In the genomic region with DNA sequence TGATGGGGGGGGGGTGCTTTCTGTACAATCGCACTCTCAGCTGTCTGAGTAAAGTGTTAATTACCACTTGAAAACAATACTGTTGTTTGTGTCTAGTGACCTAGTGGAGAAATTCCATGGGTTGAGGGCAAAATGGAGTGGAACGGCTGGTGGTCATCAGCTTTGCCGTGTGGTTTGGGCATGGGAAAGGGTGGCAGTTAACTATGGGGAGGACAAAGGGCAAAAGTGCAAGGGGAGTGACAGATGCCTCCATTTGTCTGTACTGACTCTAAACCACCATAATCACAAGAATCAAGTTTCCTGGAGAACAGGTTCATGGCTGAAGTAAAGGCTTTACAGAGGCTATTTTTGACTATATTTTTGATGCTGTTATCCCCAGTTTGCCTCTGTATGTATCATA, we compare ENCODE assay signal across 20 mouse cellular contexts.
A peak's percentile ranks its signal among the peaks of the same experiment; 100 is the strongest.
DNase-seq lines count a peak whose midpoint lies in the region; ATAC-seq and TF ChIP-seq lines count a peak whose summit lies in the region.
"Had no signal": no experiment of that assay in that cellular context is flagged by ENCODE, and none has a peak within 500 bp of the region (broad histone marks: within the 10 kb centered on the region; RNA-seq: fewer than 3 reads in every experiment).

No protein-coding gene starts in this region.

- no peak overlapping the region for H3K4me2 ChIP-seq in kidney, postnatal 0 days (ENCODE audit: low read length)
- H3K4me2 ChIP-seq in myocyte (ENCODE audit: low read depth): no peak overlapping the region
- H3K4me2 ChIP-seq: embryonic facial prominence, embryonic 13.5 days; forebrain, embryonic 13.5 days; forebrain, embryonic 15.5 days had no signal

- 50% methylated on average over 3 of the region's 3 CpGs for WGBS in kidney, postnatal 0 days

- H3ac ChIP-seq in myocyte (ENCODE audit: control insufficient read depth, insufficient read length): no peak overlapping the region

- H3K79me2 ChIP-seq in myocyte (ENCODE audit: control insufficient read depth, insufficient read depth): no peaks in the 10 kb centered on the region

- no peak overlapping the region for H3K9ac ChIP-seq in kidney, postnatal 0 days (ENCODE audit: low read depth, low read length)
- H3K9ac ChIP-seq: embryonic facial prominence, embryonic 13.5 days; forebrain, embryonic 13.5 days; forebrain, embryonic 15.5 days; forebrain, postnatal 0 days had no signal

- no peaks in the 10 kb centered on the region for H3K9me3 ChIP-seq in kidney, postnatal 0 days (replicated peaks; ENCODE audit: low read length)
- H3K9me3 ChIP-seq: embryonic facial prominence, embryonic 13.5 days; forebrain, embryonic 13.5 days; forebrain, embryonic 15.5 days had no signal

- H3K27ac ChIP-seq in kidney, postnatal 0 days: no peak overlapping the region
- H3K27ac ChIP-seq: embryonic facial prominence, embryonic 13.5 days; forebrain, embryonic 13.5 days; forebrain, embryonic 15.5 days had no signal

- no peak for TF ChIP-seq CTCF in kidney, postnatal 0 days (IDR thresholded peaks at IDR 0.05; ENCODE audit: low read depth)

- ATAC-seq in kidney, postnatal 0 days (replicated peaks; ENCODE audit: low FRiP score, low read depth): no peak
- ATAC-seq: activated CD4-positive, CD25-positive, alpha-beta regulatory T cell, adult 4 months; forebrain, embryonic 13.5 days; forebrain, embryonic 15.5 days; forebrain, postnatal 0 days; Patski had no signal

- no peaks in the 10 kb centered on the region for H3K36me3 ChIP-seq in kidney, postnatal 0 days (ENCODE audit: insufficient read depth, low read length)
- no peaks in the 10 kb centered on the region for H3K36me3 ChIP-seq in myocyte (ENCODE audit: control insufficient read depth, insufficient read depth)
- H3K36me3 ChIP-seq: embryonic facial prominence, embryonic 13.5 days; forebrain, embryonic 15.5 days had no signal

- no peaks in the 10 kb centered on the region for H3K4me1 ChIP-seq in kidney, postnatal 0 days (replicated peaks; ENCODE audit: insufficient read depth, low read length)
- H3K4me1 ChIP-seq: forebrain, embryonic 13.5 days; forebrain, embryonic 15.5 days had no signal

- TF ChIP-seq POLR2A in myocyte (IDR thresholded peaks at IDR 0.05; ENCODE audit: insufficient read length, low read depth): no peak

- no peak overlapping the region for H3K4me3 ChIP-seq in kidney, postnatal 0 days (replicated peaks; ENCODE audit: low read depth, low read length)
- no peak overlapping the region for H3K4me3 ChIP-seq in myocyte
- H3K4me3 ChIP-seq: embryonic facial prominence, embryonic 13.5 days; forebrain, embryonic 13.5 days; forebrain, embryonic 15.5 days had no signal

- no peaks in the 10 kb centered on the region for H3K27me3 ChIP-seq in kidney, postnatal 0 days (ENCODE audit: insufficient read depth, low read length)
- H3K27me3 ChIP-seq in myocyte (ENCODE audit: control insufficient read depth, insufficient read depth, insufficient read length): no peaks in the 10 kb centered on the region
- H3K27me3 ChIP-seq: embryonic facial prominence, embryonic 13.5 days; forebrain, embryonic 13.5 days; forebrain, embryonic 15.5 days; Patski had no signal

- DNase-seq in kidney, postnatal 0 days (ENCODE audit: low spot score): peak; percentile 12
- DNase-seq in kidney, postnatal 36 days: no peak
- DNase-seq in retina, postnatal 1 day: peak; percentile 35
- no peak for DNase-seq in retina, embryonic 14.5 days (ENCODE audit: low spot score)
- DNase-seq in urinary bladder, postnatal 4 days (ENCODE audit: low spot score in 2 of 2): no peak
- DNase-seq: adrenal gland, adult 8-10 months; adrenal gland, postnatal 14 days; adrenal gland, postnatal 36 days; cerebellum, adult 11-12 months; cerebellum, adult 2 months; cerebellum, adult 9-10 months; cerebellum, postnatal 10 days; cerebellum, postnatal 25 days; forebrain, postnatal 0 days had no signal

TF ChIP-seq in myocyte, 11 proteins besides CTCF, POLR2A, EP300 and RAD21:
- TF ChIP-seq POLR2AphosphoS2 (IDR thresholded peaks at IDR 0.05; ENCODE audit: insufficient read length, low read depth): no peak
- TF ChIP-seq TCF3 (IDR thresholded peaks at IDR 0.05; ENCODE audit: insufficient read length, low read depth): no peak
- peak in 1 of 3 experiments; percentile 52 for TF ChIP-seq MYOG (IDR thresholded peaks at IDR 0.05; ENCODE audit: control insufficient read depth in 1 of 3, insufficient read depth in 1 of 3, insufficient read length in 2 of 3, low read depth in 2 of 3)
- TF ChIP-seq MYOD1 (IDR thresholded peaks at IDR 0.05; ENCODE audit: control insufficient read depth in 1 of 3, insufficient read length in 2 of 3, low read depth in 2 of 3): peak in 2 of 3 experiments; percentile 43 to 59
TF ChIP-seq in myocyte: peak in this region for 2.

Comparison
In these comparisons a context has a peak if more than half of its experiments do, and no peak if none do; other contexts are left out.
1. DNase-seq: peak in kidney, postnatal 0 days (single experiment) and retina, postnatal 1 day (single experiment); none in kidney, postnatal 36 days (0 of 2), retina, embryonic 14.5 days (single experiment) and urinary bladder, postnatal 4 days (0 of 2).